Mouse (Mus musculus): Measurements from ENCODE around the gene Cic. TPM values are rescaled to one million over a fixed set of nuclear protein-coding genes. Genes with fewer than 3 reads are reported as not detected.
"Not testable (repeated sequence)": the region's sequence is repeated elsewhere in the genome, so short reads cannot be mapped to it uniquely, and the experiment has no call there.

The Cic gene
- total RNA-seq, 2 experiments from 2014 or later: 234 to 267 TPM

- no peak for DNase-seq (ENCODE audit: low spot score in 2 of 2)
Observed at GRCm38 (mm10) chr7:25303003-25303684, 35.6 kb downstream of the Cic start.

GRCm38 (mm10) chr7:25303685-25304006 is 36.1 kb downstream of the Cic start:
- no peak for DNase-seq (ENCODE audit: low spot score in 2 of 2)

GRCm38 (mm10) chr7:25305481-25305880 is 38.0 kb downstream of the Cic start:
- no peak for DNase-seq (ENCODE audit: low spot score in 2 of 2)

GRCm38 (mm10) chr7:25305956-25306613 is 38.6 kb downstream of the Cic start, which contains the start of gene Tmem145:
Gene Tmem145 (plus strand): TSS chr7:25306106.
- DNase-seq (ENCODE audit: low spot score in 2 of 2): peak; percentile 49 to 57

GRCm38 (mm10) chr7:25306614-25306996 is 39.1 kb downstream of the Cic start:
- DNase-seq (ENCODE audit: low spot score in 2 of 2): no peak

- no peak for DNase-seq (ENCODE audit: low spot score in 2 of 2)
Observed at GRCm38 (mm10) chr7:25308702-25309318, 41.3 kb downstream of the Cic start.

GRCm38 (mm10) chr7:25309425-25309824 is 41.9 kb downstream of the Cic start:
- no peak for DNase-seq (ENCODE audit: low spot score in 2 of 2)

GRCm38 (mm10) chr7:25311193-25311592 is 43.7 kb downstream of the Cic start:
- DNase-seq (ENCODE audit: low spot score in 2 of 2): no peak

- no peak for DNase-seq (ENCODE audit: low spot score in 2 of 2)
Observed at GRCm38 (mm10) chr7:25313325-25313724, 45.8 kb downstream of the Cic start.

GRCm38 (mm10) chr7:25314606-25315305 is 47.3 kb downstream of the Cic start:
- no peak for DNase-seq (ENCODE audit: low spot score in 2 of 2)

- peak; percentile 34 to 58 for DNase-seq (ENCODE audit: low spot score in 2 of 2)
Observed at GRCm38 (mm10) chr7:25315306-25316041, 48.0 kb downstream of the Cic start.

- peak; percentile 96 for DNase-seq (ENCODE audit: low spot score in 2 of 2)
Observed at GRCm38 (mm10) chr7:25316532-25317445, 49.3 kb downstream of the Cic start, which contains the start of gene Megf8. Gene Megf8 (plus strand): TSS chr7:25317164.

GRCm38 (mm10) chr7:25317446-25317999 is 50.0 kb downstream of the Cic start:
- DNase-seq (ENCODE audit: low spot score in 2 of 2): no peak

- DNase-seq (ENCODE audit: low spot score in 2 of 2): no peak
Observed at GRCm38 (mm10) chr7:25322058-25322484, 54.6 kb downstream of the Cic start.

- DNase-seq (ENCODE audit: low spot score in 2 of 2): no peak
Observed at GRCm38 (mm10) chr7:25323219-25323618, 55.7 kb downstream of the Cic start.

- not testable (repeated sequence) for DNase-seq (ENCODE audit: low spot score in 2 of 2)
Observed at GRCm38 (mm10) chr7:25325431-25325830, 57.9 kb downstream of the Cic start.

GRCm38 (mm10) chr7:25326233-25326632 is 58.7 kb downstream of the Cic start:
- no peak for DNase-seq (ENCODE audit: low spot score in 2 of 2)

- DNase-seq (ENCODE audit: low spot score in 2 of 2): peak; percentile 74 to 75
Observed at GRCm38 (mm10) chr7:25333596-25334307, 66.2 kb downstream of the Cic start.

GRCm38 (mm10) chr7:25334472-25334871 is 67.0 kb downstream of the Cic start:
- no peak for DNase-seq (ENCODE audit: low spot score in 2 of 2)

All from layer of hippocampus, postnatal 10 days (tissue).